Mouse (Mus musculus) cerebellum, postnatal 36 days (tissue): ENCODE results near the gene Triml2.

ENCODE experiments used
- DNase-seq, 2 experiments: peaks; one replicate each; pipeline ENCODE4 v3.0.0; 2021 to 2022; ENCODE audit warnings: mixed read lengths in 2 of 2

Triml2 gene

GRCm38 (mm10) chr8:43180054-43180690, at the start of gene Triml2:
Gene Triml2 (plus strand): TSS chr8:43180541.
- no peak for DNase-seq

- no peak for DNase-seq
Observed at GRCm38 (mm10) chr8:43141386-43141785, 39.0 kb upstream of the Triml2 start, which contains the start of gene Triml1. Gene Triml1 (minus strand): TSS chr8:43141486.

- no peak for DNase-seq
Observed at GRCm38 (mm10) chr8:43149307-43149706, 31.0 kb upstream of the Triml2 start.

GRCm38 (mm10) chr8:43163255-43163654, 17.1 kb upstream of the Triml2 start:
- DNase-seq: no peak

GRCm38 (mm10) chr8:43164453-43164852, 15.9 kb upstream of the Triml2 start:
- no peak for DNase-seq

- DNase-seq: no peak
Observed at GRCm38 (mm10) chr8:43168083-43168482, 12.3 kb upstream of the Triml2 start.

- DNase-seq: no peak
Observed at GRCm38 (mm10) chr8:43169249-43169755, 11.0 kb upstream of the Triml2 start.

- no peak for DNase-seq
Observed at GRCm38 (mm10) chr8:43176766-43177486, 3.4 kb upstream of the Triml2 start.

GRCm38 (mm10) chr8:43178263-43178662, 2.1 kb upstream of the Triml2 start:
- DNase-seq: no peak

GRCm38 (mm10) chr8:43179189-43179588, 1.2 kb upstream of the Triml2 start:
- DNase-seq: no peak

GRCm38 (mm10) chr8:43182281-43182680, 1.9 kb downstream of the Triml2 start:
- no peak for DNase-seq

GRCm38 (mm10) chr8:43215554-43215953, 35.2 kb downstream of the Triml2 start:
- DNase-seq: no peak

GRCm38 (mm10) chr8:43243326-43243725, 63.0 kb downstream of the Triml2 start:
- DNase-seq: no peak
